Mouse (Mus musculus) brain, embryonic 14.5 days (tissue): ENCODE measurements at regions not wholly inside any gene's neighbourhood (a gene's known extent, or its start where the extent isn't known, plus 50 kb on each side); places are given as distances from the start of the nearest gene placed in this dataset.

Experiments used
- CTCF ChIP-seq: fragments of 200-500 bp; IDR thresholded peaks from 2 replicates; pipeline ENCODE4 v1.5.1; 2012; ENCODE audit warnings: inconsistent platforms, mild to moderate bottlenecking, moderate library complexity, borderline replicate concordance; ENCODE audit not compliant: insufficient read depth, insufficient read length; ENCODE audit errors: extremely low read depth
- POLR2A ChIP-seq: fragments of 200-500 bp; IDR thresholded peaks from 2 replicates; pipeline ENCODE4 v1.6.1; 2012; ENCODE audit warnings: mild to moderate bottlenecking, inconsistent platforms, borderline replicate concordance; ENCODE audit not compliant: poor library complexity, insufficient read depth, insufficient read length, severe bottlenecking; ENCODE audit errors: extremely low read depth

GRCm38 (mm10) chr14:111809871-111810270, 135.0 kb downstream of the Slitrk5 start:
- TF ChIP-seq POLR2A, result no peak
- no peak for TF ChIP-seq CTCF
